Mouse (Mus musculus) liver, embryonic 14 days (tissue): Measurements from ENCODE around the gene Cenpc1. TPM values are rescaled to one million over a fixed set of nuclear protein-coding genes. Genes with fewer than 3 reads are reported as not detected.

Experiments used
- polyA plus RNA-seq: library from polyadenylated mRNA; depleted of rRNA; stranded (reverse); fragments of >200 nt; gene quantifications from 2 replicates; pipeline ENCODE4 v1.2.3, GENCODE M21; 2012; rRNA removed

The Cenpc1 gene
- 6.3 and 7.7 TPM in 2 replicates for polyA plus RNA-seq

DNA sequence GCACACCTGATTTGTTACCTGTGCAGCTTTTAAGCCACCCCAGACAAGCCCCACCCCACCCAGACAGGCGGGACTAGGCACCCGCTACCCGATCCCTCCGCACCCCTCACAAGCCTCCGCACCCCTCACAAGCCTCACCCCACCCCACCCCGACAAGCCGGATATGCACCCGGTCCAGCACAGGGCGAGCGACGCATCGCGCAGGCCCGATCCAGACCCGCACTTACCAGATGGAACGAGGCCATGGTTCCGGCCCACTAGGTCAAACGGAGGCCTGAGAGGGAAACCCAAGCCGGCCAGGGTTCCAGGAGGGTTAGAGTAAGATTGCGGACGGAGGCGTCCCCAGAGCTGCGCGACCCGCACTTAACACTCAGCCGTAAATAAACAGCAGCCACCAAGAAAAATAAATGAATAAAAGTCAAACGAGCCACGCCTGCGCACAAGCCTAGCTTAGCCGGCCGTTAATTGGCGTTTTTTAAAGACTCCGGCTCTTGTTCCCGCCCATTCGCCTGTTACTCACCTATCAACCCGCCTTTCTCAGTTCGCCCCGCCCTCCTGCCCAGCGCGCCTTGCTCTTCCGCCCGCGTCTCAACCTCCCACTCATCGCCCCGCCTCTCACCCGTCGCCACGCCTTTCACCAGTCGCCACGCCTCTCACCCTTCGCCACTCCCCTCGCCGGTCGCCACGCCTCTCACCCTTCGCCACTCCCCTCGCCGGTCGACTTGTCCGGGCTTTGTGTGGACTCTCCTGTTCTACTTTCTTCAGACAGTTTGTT is at the start of gene Cenpc1:
TSS of gene Cenpc1 (minus strand) at position 483 of the 775 bp plus-strand sequence.

DNA sequence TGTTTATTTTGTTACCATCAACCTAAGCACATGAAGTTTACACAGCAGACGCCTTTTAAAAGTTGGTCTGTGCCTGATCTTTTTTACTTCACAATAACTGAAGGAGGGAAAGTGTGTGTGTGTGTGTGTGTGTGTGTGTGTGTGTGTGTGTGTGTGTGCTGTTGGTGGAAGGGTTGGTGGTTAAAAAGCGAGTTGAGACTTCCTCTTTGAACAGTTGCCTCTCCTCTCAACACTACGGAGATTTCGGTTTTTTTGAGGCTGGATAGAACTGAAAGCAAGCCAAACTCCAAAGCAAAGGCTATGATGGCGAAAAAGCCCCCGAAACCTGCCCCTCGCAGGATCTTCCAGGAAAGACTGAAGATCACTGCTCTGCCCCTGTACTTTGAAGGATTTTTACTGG is 6.2 kb upstream of the Cenpc1 start, which contains the start of gene Stap1:
TSS of gene Stap1 (plus strand) at position 209 of the 400 bp plus-strand sequence.

Other genes starting within 250 kb of the Cenpc1 start
- 1.0 and 1.4 TPM in 2 replicates for gene Stap1, start 6.2 kb upstream of the Cenpc1 start, polyA plus RNA-seq
- gene Uba6, start 107.2 kb upstream of the Cenpc1 start, polyA plus RNA-seq = 2.7 and 3.2 TPM in 2 replicates
- gene Gnrhr, start 132.3 kb upstream of the Cenpc1 start, polyA plus RNA-seq = not detected in 2 replicates
- gene Tmprss11c, start 223.7 kb upstream of the Cenpc1 start, polyA plus RNA-seq = not detected in 2 replicates